Mouse (Mus musculus) layer of hippocampus, postnatal 25 days (tissue): ENCODE data around the gene Fbxo3. TPM values are rescaled to one million over a fixed set of nuclear protein-coding genes. Genes with fewer than 3 reads are reported as not detected.
"Not testable (repeated sequence)": the region's sequence is repeated elsewhere in the genome, so short reads cannot be mapped to it uniquely, and the experiment has no call there.

ENCODE experiments used
- DNase-seq, 2 experiments: peaks; one replicate each; pipeline ENCODE4 v3.0.0; 2022; ENCODE audit warnings: mixed read lengths in 2 of 2, low spot score in 1 of 2; ENCODE audit errors: extremely low spot score in 1 of 2
- total RNA-seq, 2 experiments: library from RNA; stranded (reverse); gene quantifications; 2 replicates each; pipeline ENCODE4 v1.2.3; 2021

Fbxo3 gene
- total RNA-seq, 2 experiments from 2014 or later, result 45.9 to 47.4 TPM

- DNase-seq, result no peak
These were observed 65.8 kb downstream of the Fbxo3 start for GRCm38 (mm10) chr2:104093305-104093704.

GRCm38 (mm10) chr2:104095741-104096213 lies 68.3 kb downstream of the Fbxo3 start, which contains the start of gene Cd59a:
Gene Cd59a, plus strand, starts transcription at chr2:104095801.
- DNase-seq, result peak; percentile 16 to 32

GRCm38 (mm10) chr2:104096256-104096655 lies 68.7 kb downstream of the Fbxo3 start:
- no peak for DNase-seq

- not testable (repeated sequence) for DNase-seq
These were observed 69.3 kb downstream of the Fbxo3 start for GRCm38 (mm10) chr2:104096796-104097195.

GRCm38 (mm10) chr2:104097396-104097795 lies 69.9 kb downstream of the Fbxo3 start:
- not testable (repeated sequence) for DNase-seq

GRCm38 (mm10) chr2:104098529-104099230 lies 71.2 kb downstream of the Fbxo3 start:
- no peak for DNase-seq

- DNase-seq, result no peak
These were observed 71.7 kb downstream of the Fbxo3 start for GRCm38 (mm10) chr2:104099231-104099585.

GRCm38 (mm10) chr2:104099946-104100345 lies 72.4 kb downstream of the Fbxo3 start:
- no peak for DNase-seq

GRCm38 (mm10) chr2:104104800-104105199 lies 77.3 kb downstream of the Fbxo3 start:
- no peak for DNase-seq

- DNase-seq, result not testable (repeated sequence)
These were observed 81.5 kb downstream of the Fbxo3 start for GRCm38 (mm10) chr2:104109021-104109420.

GRCm38 (mm10) chr2:104109528-104109927 lies 82.0 kb downstream of the Fbxo3 start:
- DNase-seq, result no peak

- DNase-seq, result no peak
These were observed 82.5 kb downstream of the Fbxo3 start for GRCm38 (mm10) chr2:104110031-104110430.

- DNase-seq, result not testable (repeated sequence)
These were observed 83.8 kb downstream of the Fbxo3 start for GRCm38 (mm10) chr2:104111170-104111797.

Other genes with a start within 250 kb of the Fbxo3 start
- 100 to 1,000 TPM; 340 to 369 TPM for gene Caprin1, start 230.1 kb upstream of the Fbxo3 start, total RNA-seq
- gene Lmo2, start 69.7 kb upstream of the Fbxo3 start, total RNA-seq, result 10 to 100 TPM; 19.2 to 21.5 TPM
- gene 4931422A03Rik, start 640 bp downstream of the Fbxo3 start, total RNA-seq, result not detected
- gene Gm10912, start 38.1 kb downstream of the Fbxo3 start, total RNA-seq, result under 1 TPM; 0.37 to 0.59 TPM
- not detected for gene Gm10799, start 40.8 kb downstream of the Fbxo3 start, total RNA-seq
- gene Cd59b, start 42.1 kb downstream of the Fbxo3 start, total RNA-seq, result under 1 TPM; 0.75 to 0.98 TPM
- 1 to 10 TPM; 3.8 TPM for gene Cd59a, start 68.1 kb downstream of the Fbxo3 start, total RNA-seq
- gene A930018P22Rik, start 95.0 kb downstream of the Fbxo3 start, total RNA-seq, result under 1 TPM; 0.44 to 0.47 TPM